Mouse (Mus musculus) liver, embryonic 12.5 days (tissue): ENCODE data around the gene Prelid3b. TPM values are rescaled to one million over a fixed set of nuclear protein-coding genes. Genes with fewer than 3 reads are reported as not detected.
A peak's percentile ranks its signal among the peaks of the same experiment; 100 is the strongest.

ENCODE experiments used
- ATAC-seq: fragments of 200-750 bp; cut with Nextera tagmentation; 2 replicates; pipeline ENCODE4 v1.8.0; 2017; ENCODE audit warnings: moderate number of reproducible peaks, mild to moderate bottlenecking, moderate library complexity
- H3K27ac ChIP-seq: fragments of 300-500 bp; sonication (generic); 2 replicates; pipeline ENCODE4 v1.5.1; 2016; ENCODE audit warnings: mild to moderate bottlenecking
- H3K27me3 ChIP-seq: fragments of 300-500 bp; sonication (generic); replicated peaks from 2 replicates; pipeline ENCODE4 v1.6.1; 2016; ENCODE audit warnings: mild to moderate bottlenecking, moderate library complexity
- H3K36me3 ChIP-seq: fragments of 300-500 bp; sonication (generic); 2 replicates; pipeline ENCODE4 v1.6.1; 2016; ENCODE audit warnings: mild to moderate bottlenecking, moderate library complexity
- H3K4me1 ChIP-seq: fragments of 300-500 bp; sonication (generic); 2 replicates; pipeline ENCODE4 v1.6.1; 2016
- H3K4me2 ChIP-seq: fragments of 300-500 bp; sonication (generic); 2 replicates; pipeline ENCODE4 v1.6.1; 2016; ENCODE audit warnings: mild to moderate bottlenecking, moderate library complexity
- H3K4me3 ChIP-seq: fragments of 300-500 bp; sonication (generic); 2 replicates; pipeline ENCODE4 v1.5.1; 2016; ENCODE audit warnings: mild to moderate bottlenecking, moderate library complexity
- H3K9ac ChIP-seq: fragments of 300-500 bp; sonication (generic); 2 replicates; pipeline ENCODE4 v1.6.1; 2016; ENCODE audit warnings: mild to moderate bottlenecking, moderate library complexity
- H3K9me3 ChIP-seq: fragments of 300-500 bp; sonication (generic); replicated peaks from 2 replicates; pipeline ENCODE4 v1.6.1; 2016; ENCODE audit warnings: mild to moderate bottlenecking, moderate library complexity
- WGBS: fragments of 180-500 bp; shearing (Covaris S2); methylation state at CpG from one replicate; pipeline ENCODE4 v1.1.7; 2016; ENCODE audit not compliant: insufficient replicate concordance; 5-methylcytosine and 5-hydroxymethylcytosine counted together
- polyA plus RNA-seq: library from polyadenylated mRNA; unstranded; fragments of >200 nt; fragmentation: Nextera tagmentation; extraction: Ambion mirVana; gene quantifications from 2 replicates; pipeline ENCODE4 v1.2.1, GENCODE M21; 2016

Prelid3b gene
- 113 and 115 TPM in 2 replicates for polyA plus RNA-seq

DNA sequence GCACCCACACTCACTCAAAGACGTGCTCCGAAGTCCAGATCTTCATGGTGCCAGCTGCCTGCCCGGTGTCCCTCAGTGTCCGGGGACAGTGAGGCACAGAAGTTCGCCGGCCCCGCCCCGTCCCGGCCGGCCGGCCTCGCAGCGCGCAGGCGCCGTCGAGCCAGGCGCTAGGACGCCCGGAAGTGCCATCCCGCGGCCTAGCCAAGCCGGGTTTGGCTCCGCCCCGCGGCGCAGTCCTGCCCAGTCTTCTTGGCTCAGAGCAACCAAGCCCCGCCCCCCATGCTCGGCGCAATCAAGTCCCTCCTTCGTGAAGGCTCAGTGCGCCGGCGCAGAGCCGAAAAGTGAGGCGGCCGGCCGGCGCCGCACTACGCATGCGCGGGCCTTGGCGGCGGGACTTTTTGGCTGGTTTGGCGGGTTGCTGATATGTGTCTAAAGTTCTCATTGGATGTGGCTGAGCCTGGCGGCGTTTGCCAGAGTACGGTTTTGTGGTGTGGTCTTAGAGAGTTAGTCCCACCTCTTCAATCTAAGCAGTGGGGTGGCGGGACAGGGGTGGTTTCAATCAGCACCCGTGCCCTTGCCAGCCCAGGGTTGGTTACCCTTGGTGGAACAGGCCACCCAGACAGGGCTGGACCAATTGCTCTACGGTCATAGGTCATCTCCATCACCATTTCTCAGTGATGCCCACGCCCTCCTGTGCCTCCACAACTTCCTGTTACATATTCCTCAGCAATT is at the start of gene Prelid3b:
TSS of gene Prelid3b (minus strand) at position 264 of the 732 bp plus-strand sequence.
- Histone ChIP-seq H3K27ac (peak within 1 kb of the TSS; percentile 94), H3K4me1 (peaks cover 53% of the 10 kb centered on the region), H3K4me3 (peak within 1 kb of the TSS; percentile 92), H3K36me3 (peaks cover 35% of the 10 kb centered on the region), H3K9ac (peak within 1 kb of the TSS; percentile 92), H3K27me3 (0 out of 2 replicates have a peak, but pooled peaks cover 4% of the 10 kb centered on the region), H3K4me2 (peak within 1 kb of the TSS; percentile 94), H3K9me3 (no peaks in the 10 kb centered on the region)
- peak; percentile 95 for ATAC-seq
- WGBS: under 1% methylated on average over 53 of the region's 53 CpGs

DNA sequence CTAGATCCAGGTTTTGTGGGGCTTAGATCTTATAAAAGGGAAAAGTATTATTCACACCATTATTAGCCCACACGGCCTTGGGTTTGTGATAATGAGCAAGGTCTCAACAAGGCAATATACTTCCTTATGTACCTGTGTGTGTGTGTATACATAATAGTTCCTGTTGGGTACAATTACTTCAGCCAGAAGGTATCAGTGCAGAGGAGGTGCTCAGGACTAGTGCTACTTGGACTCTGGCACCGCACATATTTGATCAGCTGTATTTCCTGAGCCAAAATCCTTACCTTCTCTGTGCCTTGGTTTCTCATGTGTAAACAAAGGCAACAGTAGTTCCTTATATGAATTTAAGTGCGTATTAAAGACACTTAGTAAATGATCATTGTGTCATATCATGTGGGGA is 49.3 kb upstream of the Prelid3b start:
- no peak overlapping the region for H3K4me2 ChIP-seq
- WGBS: 67% methylated on average over 3 of the region's 3 CpGs
- ATAC-seq: no peak

DNA sequence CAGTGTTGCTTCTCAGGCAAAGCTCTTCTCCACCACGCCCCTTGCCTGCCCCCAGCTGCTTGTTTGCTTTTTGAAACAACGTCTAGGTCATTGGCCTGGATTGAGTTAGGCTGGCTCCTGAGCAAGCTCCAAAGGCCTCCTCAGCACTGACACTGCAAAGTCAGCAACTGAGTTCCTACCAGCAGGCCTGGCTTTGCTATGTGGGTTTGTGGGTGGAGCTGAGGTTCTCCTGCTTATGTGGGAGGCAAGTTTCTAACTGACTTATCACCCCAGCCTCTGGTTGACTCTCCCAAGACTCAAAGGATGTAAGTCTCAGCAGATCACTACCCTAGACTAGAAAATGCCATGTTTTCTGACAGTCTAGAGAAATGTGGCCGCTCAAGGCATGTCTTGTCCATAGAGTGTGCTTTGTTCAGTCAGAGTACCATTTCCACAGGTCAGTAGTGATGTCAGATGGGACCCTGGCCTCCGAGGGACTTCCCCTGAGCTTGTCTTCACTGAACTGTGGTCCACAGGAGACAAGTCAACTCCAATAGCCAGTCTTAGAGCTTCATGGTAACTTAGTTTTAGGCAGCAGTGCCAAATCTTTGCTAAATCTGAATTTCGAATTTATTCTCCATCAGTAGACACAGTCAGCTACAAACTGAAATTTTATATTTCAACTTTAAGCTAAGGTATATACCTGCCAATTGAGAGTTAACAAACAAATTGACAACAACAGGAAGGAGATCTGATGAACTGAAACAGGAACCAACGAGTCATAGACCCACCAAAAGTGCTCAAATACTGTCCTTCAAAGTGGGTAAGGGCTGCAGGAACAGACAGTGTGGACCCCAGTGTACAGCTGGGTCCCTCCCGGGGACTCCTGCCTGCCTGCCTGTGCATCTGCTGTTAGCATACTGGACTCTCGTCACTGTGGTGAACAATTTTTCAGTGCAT is 44.5 kb upstream of the Prelid3b start:
- Histone ChIP-seq H3K4me1 (no peaks in the 10 kb centered on the region), H3K9ac (no peak overlapping the region), H3K9me3 (no peaks in the 10 kb centered on the region), H3K36me3 (no peaks in the 10 kb centered on the region), H3K27me3 (no peaks in the 10 kb centered on the region), H3K4me2 (no peak overlapping the region), H3K4me3 (no peak overlapping the region), H3K27ac (no peak overlapping the region)
- ATAC-seq: peak; percentile 42; the same call in 1 of the 2 replicates
- WGBS: 43% methylated on average over 8 of the region's 8 CpGs

More for the DNA sequence above, 49.3 kb upstream of the Prelid3b start:
- Histone ChIP-seq H3K4me3 (no peak overlapping the region), H3K9me3 (no peaks in the 10 kb centered on the region), H3K27me3 (no peaks in the 10 kb centered on the region), H3K9ac (no peak overlapping the region), H3K4me1 (no peaks in the 10 kb centered on the region), H3K27ac (no peak overlapping the region), H3K36me3 (no peaks in the 10 kb centered on the region)

DNA sequence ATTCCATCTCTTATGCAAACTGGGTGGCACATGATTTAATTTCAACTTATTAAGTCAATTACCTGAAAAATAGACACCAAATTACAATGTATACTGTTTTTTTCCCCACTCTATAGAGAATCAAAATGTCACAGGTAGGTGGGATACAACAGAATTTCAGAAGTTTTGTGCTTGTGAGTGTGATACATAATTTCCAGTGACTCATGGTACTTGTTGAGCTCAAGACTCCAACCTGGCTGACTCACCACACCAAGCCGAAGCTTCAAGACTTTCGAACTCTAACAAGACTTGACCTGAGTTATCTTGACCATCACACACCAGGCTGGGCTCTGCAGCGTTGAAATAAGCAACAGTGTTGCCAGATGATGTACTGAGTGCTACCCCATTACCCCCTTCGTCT is 42.0 kb upstream of the Prelid3b start:
- Histone ChIP-seq H3K27ac (no peak overlapping the region), H3K9me3 (no peaks in the 10 kb centered on the region), H3K4me2 (no peak overlapping the region), H3K9ac (no peak overlapping the region), H3K36me3 (no peaks in the 10 kb centered on the region), H3K27me3 (no peaks in the 10 kb centered on the region), H3K4me1 (no peaks in the 10 kb centered on the region), H3K4me3 (no peak overlapping the region)
- 60% methylated on average over 4 of the region's 4 CpGs for WGBS
- ATAC-seq: no peak

DNA sequence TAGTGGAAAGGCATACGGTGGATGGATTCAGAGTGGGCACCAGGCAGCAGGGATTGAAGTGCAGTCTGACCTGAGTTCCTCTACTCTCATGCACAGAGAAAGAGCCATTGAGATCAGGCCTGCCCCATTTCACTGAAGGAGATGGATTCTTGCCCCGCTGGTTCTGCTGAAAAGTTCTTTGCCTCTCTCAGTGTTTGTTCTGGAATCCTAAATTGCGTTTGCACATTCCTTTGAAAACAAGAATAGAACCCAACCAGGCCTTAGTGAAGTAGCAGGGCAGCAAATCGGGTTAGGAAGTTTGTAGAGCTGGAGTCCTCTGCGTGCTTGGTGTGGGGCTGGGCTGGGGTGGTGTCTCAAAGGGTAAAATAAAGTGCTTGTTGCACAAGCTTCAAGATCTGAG is 40.9 kb upstream of the Prelid3b start:
- H3K27ac ChIP-seq: no peak overlapping the region
- no peaks in the 10 kb centered on the region for H3K36me3 ChIP-seq
- H3K27me3 ChIP-seq: no peaks in the 10 kb centered on the region
- no peak overlapping the region for H3K4me2 ChIP-seq
- H3K9me3 ChIP-seq: no peaks in the 10 kb centered on the region
- 69% methylated on average over 5 of the region's 5 CpGs for WGBS
- ATAC-seq: no peak
- no peak overlapping the region for H3K4me3 ChIP-seq
- no peak overlapping the region for H3K9ac ChIP-seq
- H3K4me1 ChIP-seq: no peaks in the 10 kb centered on the region

DNA sequence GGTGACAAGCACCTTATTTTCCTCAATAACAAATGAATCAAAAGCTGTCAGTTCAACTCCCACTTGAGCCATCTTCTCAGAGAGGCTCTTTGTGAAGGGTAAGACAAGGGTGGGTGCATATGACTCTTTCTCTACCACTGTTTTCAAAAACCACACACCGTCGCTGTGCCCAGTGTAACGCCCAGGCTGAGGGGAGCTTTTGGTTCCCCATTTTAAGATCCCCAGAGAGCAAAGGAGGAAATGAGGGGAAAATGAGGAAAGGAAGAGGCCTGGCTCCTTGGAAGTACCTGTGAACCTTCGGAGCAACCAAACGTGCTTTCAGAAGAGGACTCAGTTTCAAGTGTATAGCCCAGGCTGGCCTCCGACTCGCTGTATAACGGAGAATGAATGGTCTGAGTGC is 36.9 kb upstream of the Prelid3b start:
- Histone ChIP-seq H3K9me3 (no peaks in the 10 kb centered on the region), H3K36me3 (no peaks in the 10 kb centered on the region), H3K4me2 (no peak overlapping the region), H3K4me3 (no peak overlapping the region), H3K4me1 (no peaks in the 10 kb centered on the region), H3K27me3 (no peaks in the 10 kb centered on the region), H3K27ac (no peak overlapping the region), H3K9ac (no peak overlapping the region)
- WGBS: 60% methylated on average over 8 of the region's 8 CpGs
- no peak for ATAC-seq

DNA sequence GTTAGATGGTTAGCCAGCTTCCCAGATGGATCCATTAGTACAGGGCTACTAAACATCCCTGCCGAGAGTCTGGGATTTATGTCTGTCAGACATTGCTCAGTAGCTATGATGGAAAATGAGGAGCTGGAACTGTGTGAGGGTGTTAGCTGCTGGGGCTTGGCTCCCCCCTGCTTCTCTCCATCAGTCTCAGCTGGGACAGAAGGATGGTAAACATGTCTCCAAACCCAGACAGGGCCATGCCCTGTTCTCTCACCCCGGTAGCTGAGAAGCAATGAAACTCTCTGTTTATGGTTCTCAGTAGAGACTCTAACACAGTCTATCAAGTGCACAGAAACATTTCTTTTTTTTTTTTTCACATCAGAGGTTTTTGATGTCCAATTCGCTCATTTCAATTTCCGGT is 35.1 kb upstream of the Prelid3b start:
- Histone ChIP-seq H3K4me1 (no peaks in the 10 kb centered on the region), H3K36me3 (no peaks in the 10 kb centered on the region), H3K27ac (no peak overlapping the region), H3K27me3 (no peaks in the 10 kb centered on the region), H3K4me3 (no peak overlapping the region), H3K4me2 (no peak overlapping the region), H3K9me3 (no peaks in the 10 kb centered on the region), H3K9ac (no peak overlapping the region)
- 72% methylated on average over 4 of the region's 4 CpGs for WGBS
- no peak for ATAC-seq

DNA sequence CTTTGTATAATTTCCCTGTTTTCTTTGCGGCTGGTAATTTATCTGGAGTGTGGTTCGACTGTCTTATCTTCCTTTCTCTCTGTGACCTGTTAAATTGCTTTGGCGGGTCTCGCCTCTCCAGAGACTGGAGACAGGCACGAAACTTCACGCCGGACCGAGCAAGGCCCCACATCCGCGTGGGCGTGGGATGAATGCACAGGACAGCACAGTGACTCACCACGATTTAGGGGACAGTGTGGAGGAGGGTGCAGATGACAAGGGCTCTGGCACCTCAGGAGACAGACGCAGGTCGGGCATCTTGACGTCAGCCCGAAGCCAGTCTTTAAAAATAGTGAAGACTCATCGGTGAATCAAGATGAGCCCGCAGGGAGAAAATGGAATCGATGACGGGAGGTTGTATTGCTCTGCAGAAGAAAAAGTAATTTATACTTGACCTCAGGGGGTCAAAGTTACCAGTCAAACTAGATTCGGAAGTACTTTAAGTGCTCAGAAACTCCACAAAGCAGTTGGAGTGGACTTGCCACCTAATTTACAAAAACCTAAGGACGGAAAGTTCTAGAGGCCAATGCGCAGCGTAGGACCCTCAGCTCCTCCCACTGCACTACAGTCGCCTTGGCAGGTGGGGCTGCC is 30.1 kb upstream of the Prelid3b start:
- H3K9me3 ChIP-seq: no peaks in the 10 kb centered on the region
- no peak for ATAC-seq

DNA sequence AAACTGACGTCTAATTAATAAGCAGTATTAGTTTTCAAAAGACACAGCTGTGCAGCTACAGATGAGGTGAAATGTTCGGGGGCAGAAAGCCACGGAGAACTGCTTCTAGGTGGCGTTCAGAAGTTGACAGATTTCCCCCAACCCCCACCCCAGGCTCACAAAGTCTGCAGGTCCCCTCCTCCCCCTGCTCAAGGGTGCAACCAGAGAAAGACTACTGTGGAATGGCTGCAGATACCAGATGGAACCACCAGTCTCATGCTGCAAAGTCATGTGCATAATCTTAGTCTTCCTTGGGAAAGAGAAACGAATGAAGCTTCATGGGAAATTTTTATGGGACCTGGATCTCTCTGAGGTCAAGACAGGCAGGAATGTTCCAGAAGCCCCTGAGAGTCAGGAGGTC is 29.4 kb upstream of the Prelid3b start:
- Histone ChIP-seq H3K9me3 (no peaks in the 10 kb centered on the region), H3K27ac (no peak overlapping the region), H3K4me3 (no peak overlapping the region), H3K4me2 (no peak overlapping the region), H3K9ac (no peak overlapping the region), H3K4me1 (no peaks in the 10 kb centered on the region), H3K36me3 (no peaks in the 10 kb centered on the region), H3K27me3 (no peaks in the 10 kb centered on the region)
- WGBS: 44% methylated on average over 5 of the region's 5 CpGs
- ATAC-seq: no peak

More for the DNA sequence above, 30.1 kb upstream of the Prelid3b start:
- WGBS: 63% methylated on average over 25 of the region's 25 CpGs
- Histone ChIP-seq H3K9ac (no peak overlapping the region), H3K27me3 (no peaks in the 10 kb centered on the region), H3K27ac (no peak overlapping the region), H3K4me1 (no peaks in the 10 kb centered on the region), H3K4me3 (no peak overlapping the region), H3K36me3 (no peaks in the 10 kb centered on the region), H3K4me2 (no peak overlapping the region)

DNA sequence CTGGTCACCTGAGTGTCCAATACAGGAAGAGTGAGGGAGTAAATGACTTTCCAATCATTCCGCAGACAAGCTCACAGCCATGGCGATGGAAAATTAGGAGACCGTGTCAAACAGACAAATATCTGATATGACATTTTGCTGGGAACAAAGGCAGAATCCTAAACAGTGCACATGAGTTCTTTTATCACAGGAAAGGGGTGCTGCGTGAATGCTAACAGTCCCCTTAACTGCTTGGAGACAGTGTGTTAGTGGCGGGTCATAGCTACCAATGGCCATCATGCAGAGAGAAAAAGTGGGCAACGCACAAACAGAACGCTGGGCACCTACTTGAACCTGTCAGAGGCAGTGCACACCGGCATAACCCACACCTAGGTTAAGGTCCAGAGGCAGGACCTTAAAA is 28.6 kb upstream of the Prelid3b start:
- H3K4me3 ChIP-seq: no peak overlapping the region
- ATAC-seq: no peak
- H3K27ac ChIP-seq: no peak overlapping the region
- H3K36me3 ChIP-seq: no peaks in the 10 kb centered on the region
- H3K9ac ChIP-seq: no peak overlapping the region
- no peak overlapping the region for H3K4me2 ChIP-seq
- H3K9me3 ChIP-seq: no peaks in the 10 kb centered on the region
- no peaks in the 10 kb centered on the region for H3K27me3 ChIP-seq
- WGBS: 84% methylated on average over 8 of the region's 8 CpGs
- no peaks in the 10 kb centered on the region for H3K4me1 ChIP-seq

DNA sequence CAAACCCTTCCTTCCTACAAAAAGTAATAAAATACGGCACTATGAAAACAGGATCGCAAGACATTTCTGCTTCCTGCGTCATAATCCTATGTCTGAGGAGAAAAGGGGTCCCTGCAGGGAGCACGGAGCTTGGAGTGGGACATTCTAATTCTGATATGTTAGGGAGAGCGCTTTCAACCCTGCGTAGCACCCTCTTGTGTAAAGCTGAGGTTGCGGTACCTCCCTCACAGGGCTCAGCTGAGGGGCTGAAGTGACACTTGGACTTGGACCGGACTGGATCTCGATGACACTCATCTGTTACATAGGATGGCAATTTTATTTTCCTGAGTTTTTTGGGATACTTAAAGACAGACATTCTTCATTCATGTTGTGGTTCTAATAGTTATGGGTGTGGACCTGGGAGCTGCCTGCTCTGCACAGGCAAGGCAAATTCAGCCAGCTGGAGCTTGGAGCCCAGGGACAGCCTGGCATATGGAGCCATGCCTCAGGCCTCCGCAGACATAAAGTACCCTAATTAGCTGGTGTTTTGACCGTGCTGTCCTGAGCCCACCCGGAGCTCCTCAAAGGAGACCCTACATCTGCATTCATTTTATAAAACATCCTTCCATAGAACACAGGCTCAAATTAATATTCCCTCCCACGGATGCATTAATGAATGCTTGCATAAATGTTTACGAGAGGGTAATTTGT is 28.1 kb upstream of the Prelid3b start:
- H3K4me1 ChIP-seq: no peaks in the 10 kb centered on the region
- H3K4me3 ChIP-seq: no peak overlapping the region
- no peak overlapping the region for H3K4me2 ChIP-seq
- no peaks in the 10 kb centered on the region for H3K9me3 ChIP-seq
- H3K36me3 ChIP-seq: no peaks in the 10 kb centered on the region
- ATAC-seq: no peak
- no peak overlapping the region for H3K9ac ChIP-seq
- no peak overlapping the region for H3K27ac ChIP-seq
- no peaks in the 10 kb centered on the region for H3K27me3 ChIP-seq
- WGBS: 77% methylated on average over 14 of the region's 14 CpGs
